Mouse (Mus musculus) natural killer cell, adult 2 months (primary cell): ENCODE data around the gene Clic4.
A peak's percentile ranks its signal among the peaks of the same experiment; 100 is the strongest.

Experiments used
- DNase-seq, 2 experiments: peaks; one replicate each; pipeline ENCODE4 v3.0.0; 2022; ENCODE audit warnings: low spot score in 2 of 2

Clic4 gene

GRCm38 (mm10) chr4:135232563-135232962 is 40.1 kb downstream of the Clic4 start:
- no peak for DNase-seq

GRCm38 (mm10) chr4:135231543-135231942 is 41.1 kb downstream of the Clic4 start:
- DNase-seq = no peak

- no peak for DNase-seq
Measured at GRCm38 (mm10) chr4:135231136-135231535, 41.5 kb downstream of the Clic4 start.

- DNase-seq = no peak
Measured at GRCm38 (mm10) chr4:135230661-135231060, 42.0 kb downstream of the Clic4 start.

- DNase-seq = no peak
Measured at GRCm38 (mm10) chr4:135229871-135230270, 42.7 kb downstream of the Clic4 start.

- DNase-seq = no peak
Measured at GRCm38 (mm10) chr4:135228136-135228535, 44.5 kb downstream of the Clic4 start.

- DNase-seq = peak in 1 of 2 experiments; percentile 43
Measured at GRCm38 (mm10) chr4:135226008-135226667, 46.5 kb downstream of the Clic4 start.

GRCm38 (mm10) chr4:135223808-135224207 is 48.8 kb downstream of the Clic4 start:
- no peak for DNase-seq

GRCm38 (mm10) chr4:135221632-135222407 is 50.8 kb downstream of the Clic4 start:
- peak; percentile 21 to 58 for DNase-seq

- no peak for DNase-seq
Measured at GRCm38 (mm10) chr4:135220641-135221040, 52.0 kb downstream of the Clic4 start.

- DNase-seq = peak; percentile 62 to 78
Measured at GRCm38 (mm10) chr4:135219652-135220051, 53.0 kb downstream of the Clic4 start.

- DNase-seq = no peak
Measured at GRCm38 (mm10) chr4:135209846-135210245, 62.8 kb downstream of the Clic4 start.

GRCm38 (mm10) chr4:135205711-135206600 is 66.7 kb downstream of the Clic4 start:
- peak; percentile 97 for DNase-seq

- no peak for DNase-seq
Measured at GRCm38 (mm10) chr4:135205254-135205653, 67.4 kb downstream of the Clic4 start.

GRCm38 (mm10) chr4:135204666-135205065 is 67.9 kb downstream of the Clic4 start:
- no peak for DNase-seq

- peak; percentile 25 to 48 for DNase-seq
Measured at GRCm38 (mm10) chr4:135203806-135204560, 68.6 kb downstream of the Clic4 start.

GRCm38 (mm10) chr4:135203279-135203678 is 69.3 kb downstream of the Clic4 start:
- DNase-seq = peak; percentile 88 to 89

- DNase-seq = no peak
Measured at GRCm38 (mm10) chr4:135201771-135202170, 70.8 kb downstream of the Clic4 start.

- DNase-seq = peak; percentile 35
Measured at GRCm38 (mm10) chr4:135197857-135198256, 74.8 kb downstream of the Clic4 start.

- DNase-seq = no peak
Measured at GRCm38 (mm10) chr4:135192841-135193240, 79.8 kb downstream of the Clic4 start.

GRCm38 (mm10) chr4:135191604-135192003 is 81.0 kb downstream of the Clic4 start:
- no peak for DNase-seq
